Mouse (Mus musculus) heart, postnatal 0 days (tissue): Measurements from ENCODE around the gene Cd274. TPM values are rescaled to one million over a fixed set of nuclear protein-coding genes. Genes with fewer than 3 reads are reported as not detected.

Experiments used
- ATAC-seq: fragments of 200-750 bp; cut with Nextera tagmentation; 2 replicates; pipeline ENCODE4 v1.8.0; 2017; ENCODE audit warnings: low read depth, moderate number of reproducible peaks, moderate library complexity; ENCODE audit not compliant: insufficient read depth
- DNase-seq: peaks from one replicate; pipeline ENCODE4 v3.0.0-alpha.2; 2016; ENCODE audit warnings: low spot score
- H3K27ac ChIP-seq: fragments of 300-500 bp; sonication (generic); 2 replicates; pipeline ENCODE4 v1.5.1; 2014; ENCODE audit warnings: low read depth, mild to moderate bottlenecking
- H3K27me3 ChIP-seq: fragments of 300-500 bp; sonication (generic); 2 replicates; pipeline ENCODE4 v1.6.1; 2014; ENCODE audit warnings: low read length, mixed read lengths; ENCODE audit not compliant: control insufficient read depth, insufficient read depth
- H3K36me3 ChIP-seq: fragments of 300-500 bp; sonication (generic); replicated peaks from 2 replicates; pipeline ENCODE4 v1.6.1; 2014; ENCODE audit warnings: low read length, mixed read lengths; ENCODE audit not compliant: control insufficient read depth, insufficient read depth
- H3K4me1 ChIP-seq: fragments of 300-500 bp; sonication (generic); 2 replicates; pipeline ENCODE4 v1.6.1; 2014; ENCODE audit warnings: antibody characterized with exemption; ENCODE audit not compliant: control insufficient read depth, insufficient read depth
- H3K4me2 ChIP-seq: fragments of 300-500 bp; sonication (generic); 2 replicates; pipeline ENCODE4 v1.6.1; 2014; ENCODE audit warnings: low read depth, mild to moderate bottlenecking, low read length, moderate library complexity
- H3K4me3 ChIP-seq: fragments of 300-500 bp; sonication (generic); 2 replicates; pipeline ENCODE4 v1.5.1; 2014; ENCODE audit warnings: low read depth, low read length
- H3K9ac ChIP-seq: fragments of 300-500 bp; sonication (generic); replicated peaks from 2 replicates; pipeline ENCODE4 v1.6.1; 2014; ENCODE audit warnings: low read depth, low read length, mixed read lengths
- H3K9me3 ChIP-seq: fragments of 300-500 bp; sonication (generic); replicated peaks from 2 replicates; pipeline ENCODE4 v1.6.1; 2016; ENCODE audit warnings: low read length; ENCODE audit not compliant: control insufficient read depth
- CTCF ChIP-seq: IDR thresholded peaks from 2 replicates; pipeline ENCODE4 v1.5.1; 2016; ENCODE audit warnings: antibody characterized with exemption, control low read depth, low read depth
- EP300 ChIP-seq: IDR thresholded peaks from 2 replicates; pipeline ENCODE4 v1.6.1; 2016; ENCODE audit warnings: antibody characterized with exemption, low read depth
- WGBS: fragments of 180-500 bp; shearing (Covaris S2); extraction: QIAGEN DNeasy Blood & Tissue Kit; methylation state at CpG from one replicate; pipeline ENCODE4 v1.1.7; 2014; 5-methylcytosine and 5-hydroxymethylcytosine counted together
- polyA plus RNA-seq: library from polyadenylated mRNA; unstranded; fragments of >200 nt; fragmentation: Nextera tagmentation; extraction: Ambion mirVana; gene quantifications from 2 replicates; pipeline ENCODE4 v1.2.1, GENCODE M21; 2015
- total RNA-seq: library from RNA; depleted of rRNA; stranded (reverse); fragments of >200 nt; gene quantifications from 2 replicates; pipeline ENCODE4 v1.2.3, GENCODE M21; 2014; ENCODE audit warnings: low replicate concordance

Gene Cd274
- total and polyA plus RNA-seq, 2 experiments from 2014 or later: 0.04 to 0.23 TPM

DNA sequence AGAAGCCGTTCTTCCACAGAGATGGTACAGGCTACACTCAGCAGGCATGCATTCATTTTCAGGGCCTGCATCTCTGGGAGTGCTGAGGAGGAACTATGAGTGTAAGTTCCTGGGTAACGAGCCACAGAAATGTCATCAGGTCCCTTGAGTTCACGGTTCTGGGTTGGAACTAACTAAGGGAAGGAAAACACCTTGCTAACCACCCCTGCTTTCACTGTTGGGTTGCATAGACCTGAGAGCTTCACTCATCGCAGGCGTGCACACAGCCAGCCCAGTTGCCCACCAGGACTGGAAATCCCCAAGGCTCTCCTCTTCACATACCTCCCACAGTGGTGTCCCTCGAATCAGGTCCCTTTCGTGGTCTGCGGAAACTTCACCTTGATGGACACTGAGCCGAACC, 7.7 kb downstream of the Cd274 start:
- H3K27me3 ChIP-seq: no peaks in the 10 kb centered on the region
- no peaks in the 10 kb centered on the region for H3K9me3 ChIP-seq
- DNase-seq (no peak), ATAC-seq (no peak)
- 86% methylated on average over 9 of the region's 9 CpGs for WGBS
- H3K4me3 ChIP-seq: no peak overlapping the region
- no peak overlapping the region for H3K9ac ChIP-seq
- H3K4me2 ChIP-seq: no peak overlapping the region
- TF ChIP-seq CTCF: no peak
- no peak for TF ChIP-seq EP300
- H3K36me3 ChIP-seq: no peaks in the 10 kb centered on the region
- H3K27ac ChIP-seq: no peak overlapping the region
- H3K4me1 ChIP-seq: no peaks in the 10 kb centered on the region; the same call in 1 of the 2 replicates

DNA sequence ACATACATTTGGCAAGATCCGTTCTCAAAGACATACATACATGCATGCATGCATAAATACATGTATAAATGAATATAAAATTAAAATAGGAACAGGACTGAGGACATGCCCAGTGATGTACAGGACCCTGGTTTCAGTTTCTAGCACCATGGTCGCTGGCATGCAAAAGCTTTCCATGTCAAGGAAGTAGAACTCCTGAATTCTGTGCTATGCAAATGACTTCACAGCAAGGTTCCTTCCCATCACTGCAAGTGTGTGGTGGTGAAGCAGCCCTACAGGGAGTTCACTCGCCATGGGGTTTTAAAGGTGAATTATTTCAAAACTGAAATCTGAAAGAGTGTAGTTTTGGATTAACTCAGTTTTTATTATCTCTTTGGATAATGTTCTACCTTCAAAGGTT, 9.1 kb downstream of the Cd274 start:
- Histone ChIP-seq H3K4me2 (no peak overlapping the region), H3K27me3 (no peaks in the 10 kb centered on the region), H3K36me3 (no peaks in the 10 kb centered on the region), H3K9me3 (no peaks in the 10 kb centered on the region), H3K4me3 (no peak overlapping the region), H3K27ac (no peak overlapping the region), H3K4me1 (no peaks in the 10 kb centered on the region; the same call in 1 of the 2 replicates), H3K9ac (no peak overlapping the region)
- ATAC-seq (no peak), DNase-seq (no peak)
- 77% methylated on average over 3 of the region's 3 CpGs for WGBS
- TF ChIP-seq CTCF: no peak
- TF ChIP-seq EP300: no peak

DNA sequence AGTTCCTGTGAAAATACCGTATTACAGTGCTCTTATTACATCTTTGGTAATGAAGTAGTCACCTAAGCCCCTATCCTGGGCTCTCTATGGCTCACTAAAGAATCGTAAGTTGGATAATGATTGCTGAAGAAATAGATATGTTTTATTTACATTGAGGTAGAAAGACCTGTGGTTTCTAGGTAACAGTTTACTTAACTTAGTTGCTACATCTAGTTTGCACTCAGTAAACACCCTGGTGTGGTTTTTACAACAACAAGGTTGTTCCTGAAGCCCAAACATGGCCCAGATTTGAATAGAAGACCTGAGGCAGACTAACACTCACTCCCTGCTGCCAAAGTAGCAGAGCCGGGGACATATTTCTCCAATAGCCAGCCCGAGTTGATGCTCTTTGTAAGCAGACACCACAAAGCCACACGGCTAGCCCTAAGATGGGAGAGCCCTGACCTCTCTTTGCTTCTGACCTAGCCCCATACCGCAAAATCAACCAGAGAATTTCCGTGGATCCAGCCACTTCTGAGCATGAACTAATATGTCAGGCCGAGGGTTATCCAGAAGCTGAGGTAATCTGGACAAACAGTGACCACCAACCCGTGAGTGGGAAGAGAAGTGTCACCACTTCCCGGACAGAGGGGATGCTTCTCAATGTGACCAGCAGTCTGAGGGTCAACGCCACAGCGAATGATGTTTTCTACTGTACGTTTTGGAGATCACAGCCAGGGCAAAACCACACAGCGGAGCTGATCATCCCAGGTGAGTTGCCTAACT, 12.8 kb downstream of the Cd274 start:
- Histone ChIP-seq H3K9me3 (no peaks in the 10 kb centered on the region), H3K27me3 (no peaks in the 10 kb centered on the region), H3K36me3 (no peaks in the 10 kb centered on the region), H3K9ac (no peak overlapping the region), H3K4me1 (no peaks in the 10 kb centered on the region), H3K4me3 (no peak overlapping the region), H3K4me2 (no peak overlapping the region), H3K27ac (no peak overlapping the region)
- 81% methylated on average over 14 of the region's 14 CpGs for WGBS
- DNase-seq: no peak
- ATAC-seq: no peak
- TF ChIP-seq EP300 (no peak), CTCF (no peak)

DNA sequence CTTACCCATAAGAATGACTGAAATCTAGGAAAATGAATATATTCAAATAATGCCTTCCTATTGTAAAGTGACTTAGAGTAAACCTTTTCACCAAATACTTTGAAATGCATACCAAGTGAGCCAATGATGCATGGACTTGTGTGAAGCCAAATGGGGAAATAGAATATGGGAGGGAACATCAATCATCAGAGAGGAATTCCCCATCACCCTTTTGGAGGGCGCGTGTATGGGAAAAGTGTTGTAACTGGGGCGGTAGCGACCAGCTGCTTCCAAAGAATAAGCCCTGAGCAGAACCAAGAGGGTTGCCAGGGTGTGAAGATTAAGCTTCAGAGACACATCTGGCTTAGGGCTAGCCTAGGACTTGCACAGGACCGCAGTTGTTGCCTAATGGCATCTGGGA, 16.1 kb downstream of the Cd274 start:
- ATAC-seq (no peak), DNase-seq (no peak)
- TF ChIP-seq CTCF: no peak
- TF ChIP-seq EP300: no peak
- no peaks in the 10 kb centered on the region for H3K36me3 ChIP-seq
- H3K4me2 ChIP-seq: no peak overlapping the region
- no peaks in the 10 kb centered on the region for H3K27me3 ChIP-seq
- H3K4me3 ChIP-seq: no peak overlapping the region
- H3K9ac ChIP-seq: no peak overlapping the region
- no peaks in the 10 kb centered on the region for H3K4me1 ChIP-seq
- H3K9me3 ChIP-seq: no peaks in the 10 kb centered on the region
- WGBS: 91% methylated on average over 5 of the region's 5 CpGs
- H3K27ac ChIP-seq: no peak overlapping the region

DNA sequence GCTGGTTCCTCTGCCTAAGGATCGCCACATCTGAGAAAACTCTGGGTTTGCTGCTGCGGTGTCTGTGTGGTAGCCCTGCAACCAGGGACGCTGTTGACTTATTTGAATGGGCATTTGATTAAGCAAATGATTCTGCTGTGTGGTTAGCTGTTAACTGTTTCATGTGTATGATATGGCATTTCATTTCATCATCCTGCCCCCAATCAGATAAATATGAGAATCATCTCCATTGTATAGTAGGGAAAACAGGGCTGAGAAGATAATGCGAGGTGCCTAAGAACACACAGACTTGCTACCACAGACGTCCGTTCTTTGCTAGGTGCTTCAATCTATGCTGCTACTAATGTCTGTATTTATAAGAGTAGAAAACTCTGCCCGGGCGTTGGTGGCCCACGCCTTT, 17.2 kb downstream of the Cd274 start:
- TF ChIP-seq EP300: no peak
- no peak for TF ChIP-seq CTCF
- 78% methylated on average over 9 of the region's 9 CpGs for WGBS
- Histone ChIP-seq H3K4me3 (no peak overlapping the region), H3K9ac (no peak overlapping the region), H3K4me1 (no peaks in the 10 kb centered on the region), H3K4me2 (no peak overlapping the region), H3K36me3 (no peaks in the 10 kb centered on the region), H3K27me3 (no peaks in the 10 kb centered on the region), H3K27ac (no peak overlapping the region), H3K9me3 (no peaks in the 10 kb centered on the region)
- DNase-seq (no peak), ATAC-seq (no peak)

DNA sequence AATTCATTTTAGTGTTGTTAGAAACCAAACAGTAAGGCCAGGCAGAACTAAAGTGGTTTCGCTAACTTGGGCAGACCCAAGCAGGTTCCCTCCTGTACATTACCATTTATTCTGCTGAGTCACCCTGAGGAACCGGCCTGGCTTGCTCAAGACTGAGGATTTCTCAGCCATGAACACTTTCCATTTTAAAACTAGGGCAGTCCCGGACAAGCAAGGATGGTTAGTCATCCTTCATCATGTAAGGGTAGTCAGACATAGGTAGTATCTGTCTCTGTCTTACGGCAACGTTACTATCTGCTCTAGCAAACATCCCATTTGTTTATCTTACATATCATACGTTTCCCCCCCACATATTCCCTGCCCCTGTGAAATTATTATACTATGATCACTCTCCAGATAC, 17.7 kb downstream of the Cd274 start:
- Histone ChIP-seq H3K9ac (no peak overlapping the region), H3K4me2 (no peak overlapping the region), H3K4me1 (no peaks in the 10 kb centered on the region), H3K27me3 (no peaks in the 10 kb centered on the region), H3K9me3 (no peaks in the 10 kb centered on the region), H3K4me3 (no peak overlapping the region), H3K27ac (no peak overlapping the region), H3K36me3 (no peaks in the 10 kb centered on the region)
- TF ChIP-seq EP300 (no peak), CTCF (no peak)
- ATAC-seq (no peak), DNase-seq (no peak)
- 78% methylated on average over 6 of the region's 6 CpGs for WGBS
